Mouse (Mus musculus) skeletal muscle tissue, adult 2 months (tissue): ENCODE measurements around the gene Hist2h3b.
A peak's percentile ranks its signal among the peaks of the same experiment; 100 is the strongest.
"Not testable (repeated sequence)": the region's sequence is repeated elsewhere in the genome, so short reads cannot be mapped to it uniquely, and the experiment has no call there.

Experiments used
- DNase-seq: peaks from one replicate; pipeline ENCODE4 v3.0.0-alpha.2; 2012; ENCODE audit warnings: low read depth, low spot score

Gene Hist2h3b

DNA sequence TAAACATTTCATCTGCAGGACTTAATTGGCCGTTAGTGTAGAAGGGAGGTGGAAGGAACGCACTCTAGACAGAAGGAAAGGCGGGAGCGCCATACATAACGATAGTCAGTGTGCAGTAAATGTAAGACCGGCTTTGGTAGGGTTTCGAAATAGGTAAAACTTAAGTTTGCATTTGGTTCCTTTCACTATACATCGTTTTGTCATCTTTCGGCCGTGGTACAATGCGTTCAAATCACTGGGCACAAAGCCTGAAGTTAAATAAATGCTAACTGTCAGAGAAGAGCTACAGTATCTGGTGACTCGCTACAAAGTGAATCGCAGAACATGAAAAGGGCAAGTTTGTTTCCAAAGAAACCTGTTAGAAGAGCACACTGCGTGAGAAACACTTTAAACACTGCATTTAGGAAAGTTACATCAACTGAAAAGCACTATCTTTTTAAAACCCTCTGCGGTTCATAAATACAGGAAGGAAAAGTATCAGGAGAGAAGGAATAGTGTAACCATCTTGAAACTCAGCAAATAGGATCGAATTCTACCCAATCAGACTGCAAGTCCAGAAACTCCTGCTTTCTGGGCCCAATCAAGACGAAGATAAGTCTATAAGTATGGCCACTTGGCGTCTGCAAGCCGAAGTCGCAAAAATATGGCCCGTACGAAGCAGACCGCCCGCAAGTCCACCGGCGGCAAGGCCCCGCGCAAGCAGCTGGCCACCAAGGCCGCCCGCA is at the start of gene Hist2h3b:
Hist2h3b (plus strand) TSS at position 604 of the 725 bp plus-strand sequence.
- DNase-seq, result peak; percentile 93

DNA sequence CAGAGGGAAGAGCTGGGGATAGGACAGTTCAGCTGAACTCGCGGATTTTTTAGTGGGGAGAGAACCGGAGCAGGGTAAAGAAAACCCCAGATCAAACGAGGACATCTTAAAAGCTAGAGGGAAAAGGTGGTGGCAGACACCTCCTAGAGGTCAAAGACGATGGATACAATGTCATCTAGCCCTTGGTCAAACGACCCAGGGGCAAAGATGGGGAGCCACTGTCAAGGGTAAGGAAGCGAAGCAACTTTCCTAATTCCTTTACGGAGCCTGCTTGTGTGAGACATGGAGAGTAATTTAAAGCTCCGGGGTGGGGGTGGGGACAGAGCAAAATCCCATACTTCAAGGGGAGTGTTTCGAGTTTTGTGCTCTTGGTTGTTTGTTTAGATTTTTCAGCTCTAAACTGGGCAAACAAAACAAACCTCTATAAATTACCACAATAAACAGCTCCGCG is 49.2 kb upstream of the Hist2h3b start:
- DNase-seq, result peak; percentile 40

DNA sequence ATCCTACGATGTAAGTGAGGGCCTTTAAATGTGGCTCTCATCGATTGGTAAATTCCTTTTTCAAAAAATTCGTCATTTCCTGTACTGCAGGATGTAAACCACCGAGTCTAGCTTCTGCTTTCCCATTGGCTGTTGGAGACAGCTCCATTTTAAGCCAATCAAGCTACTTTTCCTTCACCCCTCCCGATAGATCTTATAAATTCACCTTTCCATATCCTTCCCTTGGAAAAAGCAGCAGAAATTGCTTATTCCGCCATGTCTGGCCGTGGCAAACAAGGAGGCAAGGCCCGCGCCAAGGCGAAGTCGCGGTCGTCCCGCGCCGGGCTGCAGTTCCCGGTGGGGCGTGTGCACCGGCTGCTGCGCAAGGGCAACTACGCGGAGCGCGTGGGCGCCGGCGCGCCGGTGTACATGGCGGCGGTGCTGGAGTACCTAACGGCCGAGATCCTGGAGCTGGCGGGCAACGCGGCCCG is 48.8 kb upstream of the Hist2h3b start, which contains the start of the genes Bola1 and Hist2h2ab:
Bola1 (minus strand) TSS at position 49 of the 470 bp plus-strand sequence.
Hist2h2ab (plus strand) TSS at position 205 of the 470 bp plus-strand sequence.
- DNase-seq, result peak; percentile 90

DNA sequence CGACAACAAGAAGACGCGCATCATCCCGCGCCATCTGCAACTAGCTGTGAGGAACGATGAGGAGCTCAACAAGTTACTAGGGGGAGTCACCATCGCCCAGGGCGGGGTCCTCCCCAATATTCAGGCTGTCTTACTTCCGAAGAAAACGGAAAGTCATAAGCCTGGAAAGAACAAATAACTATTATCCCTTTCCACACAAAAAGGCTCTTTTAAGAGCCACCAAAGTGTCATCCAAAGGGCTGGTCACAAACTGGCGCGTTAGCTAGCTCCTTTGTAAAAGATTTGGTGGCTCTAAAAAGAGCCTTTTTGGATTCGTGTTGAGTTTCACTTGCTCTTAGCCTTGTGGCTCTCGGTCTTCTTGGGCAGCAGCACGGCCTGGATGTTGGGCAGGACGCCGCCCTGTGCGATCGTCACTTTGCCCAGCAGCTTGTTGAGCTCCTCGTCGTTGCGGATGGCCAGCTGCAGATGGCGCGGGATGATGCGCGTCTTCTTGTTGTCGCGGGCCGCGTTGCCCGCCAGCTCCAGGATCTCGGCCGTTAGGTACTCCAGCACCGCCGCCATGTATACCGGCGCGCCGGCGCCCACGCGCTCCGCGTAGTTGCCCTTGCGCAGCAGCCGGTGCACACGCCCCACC is 48.2 kb upstream of the Hist2h3b start:
- not testable (repeated sequence) for DNase-seq

DNA sequence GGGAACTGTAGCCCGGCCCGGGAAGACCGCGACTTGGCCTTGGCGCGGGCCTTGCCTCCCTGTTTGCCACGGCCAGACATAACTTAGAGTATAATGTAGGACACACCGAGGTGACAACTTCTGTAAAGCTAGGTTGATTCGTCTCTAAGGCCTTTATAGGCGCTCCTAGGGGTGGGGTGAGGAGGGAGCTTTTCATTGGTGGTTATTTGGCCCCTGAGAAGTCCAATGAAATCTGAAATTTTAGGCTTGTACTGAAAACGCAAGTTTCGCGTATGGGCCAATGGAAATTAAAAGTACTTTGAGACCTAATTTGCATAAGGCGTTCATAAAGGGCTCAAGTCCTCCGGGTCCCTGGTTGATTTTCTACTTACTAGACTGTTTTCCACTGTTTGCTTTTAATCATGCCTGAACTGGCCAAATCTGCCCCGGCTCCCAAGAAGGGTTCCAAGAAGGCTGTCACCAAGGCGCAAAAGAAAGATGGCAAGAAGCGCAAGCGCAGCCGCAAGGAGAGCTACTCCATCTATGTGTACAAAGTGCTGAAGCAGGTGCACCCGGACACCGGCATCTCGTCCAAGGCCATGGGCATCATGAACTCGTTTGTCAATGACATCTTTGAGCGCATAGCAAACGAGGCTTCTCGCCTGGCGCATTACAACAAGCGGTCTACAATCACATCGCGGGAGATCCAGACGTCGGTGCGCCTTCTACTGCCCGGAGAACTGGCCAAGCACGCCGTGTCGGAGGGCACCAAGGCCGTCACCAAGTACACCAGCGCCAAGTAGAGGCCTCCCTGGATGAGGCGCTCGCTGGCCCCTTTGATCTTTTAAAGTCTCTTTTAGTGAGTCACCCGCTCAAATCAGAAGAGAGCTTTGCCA is 47.5 kb upstream of the Hist2h3b start, which contains the start of the genes Hist2h2ac and Hist2h2be:
Hist2h2ac (minus strand) TSS at position 116 of the 875 bp plus-strand sequence.
Hist2h2be (plus strand) TSS at position 355 of the 875 bp plus-strand sequence.
- DNase-seq, result peak; percentile 95

DNA sequence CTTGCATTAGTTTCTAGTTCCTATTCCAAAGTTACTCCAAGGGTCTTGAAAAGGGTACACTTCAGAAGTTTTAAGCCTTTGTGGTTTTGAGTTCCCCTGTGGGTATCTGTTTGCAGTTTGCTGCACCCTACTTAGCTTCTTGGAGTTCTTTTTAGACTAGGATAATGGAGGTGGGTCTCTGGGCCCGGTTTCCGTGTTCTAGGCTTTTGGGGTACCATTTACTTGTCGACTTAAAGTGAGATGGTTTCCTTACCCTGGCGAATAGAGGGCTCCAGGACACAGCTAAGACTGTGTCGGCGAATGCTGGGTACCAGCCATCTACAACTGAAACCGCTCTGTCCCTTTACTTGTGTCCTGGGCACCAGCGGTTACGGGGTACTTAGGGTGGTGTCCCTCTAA is 46.8 kb upstream of the Hist2h3b start:
- no peak for DNase-seq

DNA sequence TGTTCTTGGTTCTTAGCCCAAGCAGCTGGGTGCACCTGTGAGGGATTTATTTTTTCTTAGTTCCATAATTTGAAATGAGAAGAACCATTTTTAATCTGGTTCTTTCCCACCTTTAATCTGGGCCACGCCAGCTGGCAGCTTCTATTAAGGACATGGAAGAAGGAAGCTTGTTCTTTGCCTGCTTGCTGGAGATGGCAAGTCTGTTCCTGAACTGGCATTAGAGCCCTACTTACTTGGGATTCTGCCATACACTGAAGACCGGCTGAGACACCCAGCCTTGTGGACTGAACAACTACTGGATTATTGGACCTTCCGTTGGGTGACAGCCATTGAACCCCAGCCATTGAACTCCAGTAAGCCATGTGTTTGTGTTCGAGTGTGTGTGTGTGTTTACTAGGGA is 45.7 kb upstream of the Hist2h3b start:
- no peak for DNase-seq

DNA sequence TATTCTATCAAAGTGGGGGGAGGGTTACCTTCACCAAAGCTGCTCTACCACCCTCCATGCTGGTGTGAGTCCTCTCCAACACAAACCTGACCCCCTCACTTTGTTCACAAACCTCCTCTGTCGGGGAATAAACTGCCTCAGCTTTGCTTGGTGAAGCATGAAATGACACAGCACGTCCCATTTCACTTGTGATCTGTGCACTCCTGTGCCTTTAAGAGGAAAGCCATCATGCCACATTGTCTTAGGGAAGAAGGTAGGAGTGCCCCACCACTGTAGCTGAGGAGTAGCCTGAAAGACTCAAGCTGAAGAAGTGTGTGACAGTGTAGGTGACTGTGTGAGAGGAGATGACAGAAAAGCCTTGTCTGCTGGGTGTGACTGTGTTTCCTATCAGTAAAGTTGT is 43.0 kb upstream of the Hist2h3b start:
- no peak for DNase-seq

DNA sequence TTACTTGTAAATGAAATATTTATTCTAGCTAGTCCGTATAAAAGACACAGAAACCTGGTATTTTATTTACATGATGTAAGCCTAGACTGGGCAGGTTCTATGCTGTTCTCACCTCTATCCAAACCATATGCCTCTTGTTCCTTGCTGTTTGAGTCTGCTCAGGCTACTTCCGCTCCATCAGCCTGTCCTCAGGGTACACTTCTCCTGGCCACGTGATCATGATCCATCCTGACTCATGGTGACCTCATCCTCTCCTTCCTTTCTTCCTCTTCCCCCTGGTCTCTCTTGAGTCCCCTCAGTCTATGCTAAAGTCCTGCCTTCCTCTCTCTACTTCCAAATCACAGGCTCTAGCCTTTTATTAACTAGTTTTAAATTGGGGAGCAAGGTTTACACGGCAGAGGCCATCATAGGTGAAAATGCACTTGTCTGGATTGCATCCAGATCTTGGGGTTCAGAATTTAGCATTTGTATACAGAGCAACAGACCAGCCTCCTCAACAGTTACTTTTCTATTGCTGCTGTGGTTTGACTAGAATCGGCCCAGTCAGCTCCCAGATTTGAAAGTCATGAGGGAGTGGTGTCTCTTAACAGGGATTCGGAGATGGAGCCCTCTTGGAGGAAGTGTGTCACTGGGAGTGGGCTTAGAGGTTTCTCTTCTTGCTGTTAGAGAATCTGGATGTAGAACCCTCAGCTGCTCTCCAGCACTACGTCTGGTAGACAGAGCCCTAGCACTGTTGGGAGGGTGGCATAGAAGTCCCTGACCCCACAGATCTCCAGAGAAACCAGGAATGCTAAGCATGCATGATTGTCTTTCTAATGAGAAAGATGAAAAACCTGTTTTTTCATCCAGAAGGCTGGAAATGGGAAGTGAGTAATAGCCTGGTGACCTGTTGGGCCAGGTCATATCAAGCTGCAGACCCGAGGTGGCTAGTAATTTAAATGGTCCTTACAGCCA is 41.5 kb upstream of the Hist2h3b start:
- peak; percentile 49 for DNase-seq

DNA sequence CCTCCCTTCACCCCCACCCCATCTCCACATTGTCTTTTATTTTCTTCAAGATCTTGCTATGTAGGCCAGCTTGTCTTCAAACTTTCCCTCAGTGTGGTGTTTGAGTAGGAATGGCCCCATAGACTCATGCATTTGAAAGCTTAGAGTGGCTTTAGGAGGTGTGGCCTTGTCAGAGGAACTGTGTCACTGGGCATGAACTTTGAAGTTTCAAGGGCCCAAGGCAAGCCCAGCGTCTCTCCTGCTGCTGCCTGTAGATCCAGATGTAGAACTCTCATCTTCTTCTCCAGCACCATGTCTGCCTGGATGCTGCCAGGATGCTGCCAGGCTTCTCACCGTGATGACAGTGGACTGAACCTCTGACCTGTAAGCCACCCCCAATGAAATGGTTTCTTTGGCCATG is 39.6 kb upstream of the Hist2h3b start:
- DNase-seq, result no peak

DNA sequence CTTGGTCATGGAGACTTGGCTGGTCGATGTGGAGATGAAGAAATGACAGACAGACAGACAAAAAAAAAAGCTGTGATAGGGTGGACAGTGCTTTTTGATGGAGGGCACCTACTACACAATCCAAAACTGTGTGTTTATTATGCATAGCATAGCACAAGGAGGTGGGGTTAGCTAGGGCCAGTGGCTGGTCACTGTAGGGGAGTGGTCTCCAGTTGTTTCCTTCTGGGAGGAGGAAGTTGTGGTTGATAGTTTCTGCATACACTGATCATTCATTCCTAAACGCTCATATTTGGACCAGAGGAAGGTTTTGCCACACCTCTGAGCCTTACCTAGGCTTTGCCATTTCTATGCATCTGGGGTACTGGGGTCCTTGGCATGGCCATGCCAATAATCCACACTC is 38.0 kb upstream of the Hist2h3b start:
- no peak for DNase-seq

DNA sequence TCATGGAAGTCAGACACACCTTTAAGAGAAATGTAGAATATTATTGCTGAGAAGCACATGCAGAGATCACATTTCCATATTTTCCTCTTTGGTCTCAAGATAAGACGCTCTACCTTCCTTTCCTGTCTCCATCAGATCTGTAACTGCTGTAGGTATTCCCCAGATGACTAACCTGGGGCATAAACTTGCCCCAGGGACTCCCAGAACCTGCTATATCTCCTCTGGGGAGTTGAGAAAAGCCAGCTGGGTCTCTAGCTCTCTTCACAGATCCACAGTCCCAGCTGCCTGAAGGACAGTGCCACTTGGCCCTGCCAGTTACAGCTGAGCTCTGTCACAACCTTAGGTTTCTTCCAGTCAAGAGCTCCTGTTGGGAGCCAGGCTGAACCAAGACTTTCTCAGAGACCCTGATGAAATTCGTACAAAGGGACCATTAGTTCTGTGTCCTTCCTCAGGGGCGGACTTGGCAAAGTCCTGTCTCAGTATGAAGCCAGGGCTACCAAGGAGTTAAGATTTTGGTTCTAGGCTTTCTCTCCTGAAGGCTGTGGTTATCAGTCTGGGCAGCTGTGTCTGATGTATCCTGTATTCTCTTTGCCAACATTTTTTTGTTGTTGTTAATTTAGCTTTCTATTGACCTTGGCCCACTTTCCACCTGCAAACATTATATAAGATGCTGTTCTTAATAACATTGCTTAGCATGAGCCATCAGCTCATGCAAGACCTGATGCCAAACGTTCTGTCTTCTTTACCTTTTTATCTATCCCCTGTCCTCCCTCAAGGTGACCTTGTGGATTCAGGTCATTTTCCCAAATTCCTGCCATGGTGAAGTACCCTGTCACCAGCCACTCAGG is 37.3 kb upstream of the Hist2h3b start:
- no peak for DNase-seq

DNA sequence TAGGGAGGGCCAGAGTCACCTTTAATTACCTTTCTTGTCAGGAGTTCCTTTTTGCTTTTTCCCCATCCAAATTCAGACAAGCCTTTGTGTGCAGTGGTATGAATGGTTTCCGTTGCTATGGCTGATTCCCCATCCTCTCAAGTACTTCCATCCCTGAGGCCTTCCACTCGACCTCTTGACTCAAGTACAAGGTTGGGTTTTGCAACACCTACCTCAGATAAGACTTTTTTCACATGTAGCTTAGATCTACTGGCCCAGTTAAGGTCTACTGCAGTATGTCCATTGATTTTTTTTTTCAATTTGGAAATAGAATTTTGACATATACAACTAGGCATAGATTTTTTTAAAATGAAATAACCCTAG is 36.7 kb upstream of the Hist2h3b start:
- DNase-seq, result no peak

DNA sequence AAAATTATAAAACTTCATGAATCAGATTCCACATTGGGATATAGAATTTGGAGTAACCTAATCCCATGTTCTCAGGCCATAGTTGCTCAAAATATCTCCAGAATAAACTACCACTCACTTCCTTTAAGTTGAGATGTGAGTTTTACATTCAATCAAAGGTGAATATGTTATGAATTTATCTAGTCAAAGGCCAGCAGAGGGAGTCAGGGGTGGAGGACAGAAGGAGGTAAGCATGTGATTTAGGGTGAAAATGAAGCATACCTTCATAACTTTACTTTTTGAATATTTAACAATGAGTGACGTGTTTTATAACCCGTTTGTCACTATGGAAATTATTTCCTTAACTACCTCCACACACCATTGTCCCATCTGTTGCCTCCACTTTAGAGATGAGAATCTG is 33.5 kb upstream of the Hist2h3b start:
- DNase-seq, result no peak

DNA sequence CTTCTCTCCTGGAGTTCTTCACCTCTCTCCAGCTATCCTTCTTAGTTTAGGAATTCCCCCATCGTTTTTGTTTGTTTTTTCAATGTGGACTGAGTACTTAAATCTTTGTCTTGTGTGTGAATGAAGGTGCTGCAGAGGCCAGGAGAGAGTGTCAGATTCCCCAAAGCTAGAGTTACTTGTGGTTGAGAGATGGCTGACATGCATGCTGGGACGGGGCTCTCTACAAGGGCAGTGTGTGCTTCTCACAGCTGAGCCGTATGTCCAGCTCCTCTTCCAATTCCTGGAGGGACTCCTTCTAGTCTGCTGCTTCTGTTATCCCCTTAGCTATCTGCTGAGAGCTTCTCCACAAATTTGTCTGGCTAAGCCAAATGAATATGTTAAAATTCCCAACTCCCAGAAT is 32.6 kb upstream of the Hist2h3b start:
- DNase-seq, result no peak

DNA sequence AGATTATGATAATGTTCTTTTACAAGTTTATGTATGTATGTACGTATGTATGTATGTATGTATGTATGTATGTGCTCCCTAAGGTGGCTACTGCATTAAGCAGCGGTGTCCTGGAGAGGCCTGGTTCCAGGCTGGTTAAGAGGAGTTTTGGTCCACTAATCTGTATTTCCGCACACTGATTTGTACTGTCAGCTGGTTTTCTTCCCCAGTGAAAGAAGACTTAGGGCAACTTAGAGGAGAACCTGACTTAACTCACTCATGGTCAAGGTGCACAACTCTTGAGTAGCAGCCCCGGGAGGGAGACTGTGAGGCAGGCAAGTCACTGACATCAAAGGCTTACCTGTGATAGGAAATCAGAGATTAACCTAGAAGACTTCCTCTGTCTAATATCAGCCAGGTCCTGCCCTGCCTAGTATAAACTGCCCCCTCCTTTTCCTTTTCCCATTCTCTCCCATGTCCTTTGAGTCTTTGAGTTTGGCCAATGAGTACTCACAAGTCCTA is 31.6 kb upstream of the Hist2h3b start:
- no peak for DNase-seq

DNA sequence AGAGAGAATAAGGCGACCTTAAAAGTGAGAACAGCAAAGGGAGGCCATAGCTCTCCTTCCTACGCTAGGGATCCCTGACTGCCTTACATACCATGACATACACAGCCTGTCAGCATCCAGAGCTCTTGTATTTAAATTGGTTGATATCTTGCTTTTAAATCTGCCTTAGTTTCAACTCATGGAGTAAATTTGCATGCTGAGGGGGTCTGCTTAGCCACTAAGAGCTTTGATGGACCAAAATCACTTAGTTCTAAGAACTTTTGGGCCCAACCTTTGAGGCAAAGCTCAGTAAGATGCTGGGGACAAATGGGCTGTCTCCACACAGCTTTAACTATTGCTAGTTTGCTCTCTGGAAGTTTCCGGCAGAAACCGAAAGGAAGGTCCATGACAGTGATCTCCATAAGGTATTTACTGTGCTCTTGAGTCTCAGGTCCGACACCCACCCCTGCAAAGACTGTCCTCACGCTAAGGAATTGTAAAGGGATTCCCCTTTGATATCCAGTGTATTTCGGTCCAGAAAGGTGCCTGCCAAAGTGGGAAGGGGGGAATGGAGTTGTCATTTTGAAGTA is 31.0 kb upstream of the Hist2h3b start:
- no peak for DNase-seq

DNA sequence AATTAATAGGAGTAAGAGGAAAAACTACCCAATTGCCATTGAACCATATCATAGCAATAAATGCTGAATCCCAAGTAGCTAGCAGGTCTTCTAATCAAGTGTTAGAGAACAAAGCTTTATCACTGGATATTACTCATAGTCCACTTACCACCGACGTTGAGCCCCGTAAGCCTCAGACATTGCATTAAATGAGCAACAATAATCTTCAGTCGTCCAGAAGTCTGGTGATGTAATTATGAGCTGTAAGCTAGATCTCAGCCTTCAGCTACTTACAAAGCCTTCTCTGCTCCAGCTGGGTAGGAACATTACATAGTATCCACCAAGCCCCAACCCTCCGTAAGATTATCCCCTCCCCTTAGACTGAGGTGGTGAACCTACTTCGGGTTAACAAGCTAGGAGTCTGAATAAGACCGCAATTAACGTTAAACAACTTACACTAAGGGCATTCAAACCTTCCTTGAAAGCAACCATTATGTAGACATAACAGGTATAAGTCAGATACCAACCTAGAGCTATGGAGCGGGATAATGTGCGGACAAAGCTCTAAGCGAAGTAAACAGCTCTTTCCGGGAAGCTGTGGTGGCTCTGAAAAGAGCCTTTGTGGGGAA is 30.4 kb upstream of the Hist2h3b start:
- DNase-seq, result no peak
